Mouse (Mus musculus) frontal cortex, postnatal 10 days (tissue): ENCODE results near the gene Atg7.

ENCODE experiments used
- DNase-seq, 2 experiments: peaks; one replicate each; pipeline ENCODE4 v3.0.0; 2022; ENCODE audit warnings: low spot score in 2 of 2, mixed read lengths in 1 of 2

Atg7 gene

DNA sequence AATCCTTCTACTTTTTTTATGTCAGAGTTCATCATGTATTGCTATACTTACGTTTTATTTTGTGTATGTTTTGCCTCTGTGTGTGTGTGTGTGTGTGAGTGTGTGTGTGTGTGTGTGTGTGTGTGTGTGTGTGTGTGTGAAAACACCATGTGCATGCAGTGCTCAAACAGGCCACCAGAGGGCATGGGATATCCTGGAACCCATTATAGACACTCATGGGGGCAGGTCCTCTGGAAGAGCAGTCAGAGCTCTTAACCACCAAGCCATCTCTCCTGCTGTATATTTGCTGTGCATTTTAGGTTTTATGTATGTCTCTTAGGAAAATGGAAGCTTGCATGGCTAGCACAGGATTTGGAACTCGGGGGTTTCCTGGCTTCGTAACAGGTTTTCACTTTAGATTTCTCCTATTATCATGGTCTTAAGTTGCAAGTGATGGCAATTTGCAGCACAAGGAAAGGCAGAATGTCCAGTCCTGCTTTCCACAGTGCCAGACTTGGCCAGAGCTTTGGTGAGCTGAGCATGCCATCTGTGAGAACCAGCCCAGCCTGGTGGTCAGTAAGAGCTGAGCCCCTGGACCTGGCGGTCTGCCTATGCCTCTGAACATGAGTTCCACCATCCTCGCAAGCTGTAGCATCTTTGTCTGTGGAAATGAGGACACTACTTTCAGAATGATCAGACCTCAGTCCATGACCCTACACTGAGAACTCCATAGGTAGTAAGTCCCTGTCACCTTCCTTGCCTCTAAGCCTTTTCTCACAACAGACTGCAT lies 172.2 kb downstream of the Atg7 start:
- no peak for DNase-seq

GRCm38 (mm10) chr6:114817948-114818347 lies 175.1 kb downstream of the Atg7 start:
- DNase-seq: no peak

- no peak for DNase-seq
Observed at GRCm38 (mm10) chr6:114818471-114818870, 175.6 kb downstream of the Atg7 start.

DNA sequence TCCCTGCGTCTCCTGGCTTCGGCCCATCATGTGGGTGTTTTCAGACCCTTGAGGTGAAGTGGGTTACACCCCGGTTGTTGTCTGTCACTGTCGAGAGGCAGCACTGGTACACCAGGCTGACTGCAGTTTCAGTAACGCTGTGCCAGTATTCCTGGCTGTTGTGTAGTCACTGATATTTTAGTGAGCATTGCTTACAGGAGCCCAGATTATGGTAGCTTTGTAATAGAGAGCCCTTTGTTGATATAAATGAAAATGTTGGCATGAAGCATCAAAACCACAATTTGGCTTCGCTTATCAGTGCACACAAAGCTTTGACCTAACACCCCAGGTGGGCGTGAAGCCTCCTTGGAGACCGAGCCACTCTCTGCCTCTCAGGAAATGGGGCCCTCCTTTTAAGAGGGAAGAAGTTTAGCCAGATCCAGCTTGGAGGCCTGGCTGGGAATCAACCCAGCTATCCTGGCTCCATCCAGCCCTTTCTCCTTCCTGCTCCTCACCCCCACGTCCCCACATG lies 177.1 kb downstream of the Atg7 start:
- DNase-seq: no peak

- no peak for DNase-seq
Observed at GRCm38 (mm10) chr6:114821646-114822045, 178.7 kb downstream of the Atg7 start.

GRCm38 (mm10) chr6:114826889-114827288 lies 184.0 kb downstream of the Atg7 start:
- no peak for DNase-seq

DNA sequence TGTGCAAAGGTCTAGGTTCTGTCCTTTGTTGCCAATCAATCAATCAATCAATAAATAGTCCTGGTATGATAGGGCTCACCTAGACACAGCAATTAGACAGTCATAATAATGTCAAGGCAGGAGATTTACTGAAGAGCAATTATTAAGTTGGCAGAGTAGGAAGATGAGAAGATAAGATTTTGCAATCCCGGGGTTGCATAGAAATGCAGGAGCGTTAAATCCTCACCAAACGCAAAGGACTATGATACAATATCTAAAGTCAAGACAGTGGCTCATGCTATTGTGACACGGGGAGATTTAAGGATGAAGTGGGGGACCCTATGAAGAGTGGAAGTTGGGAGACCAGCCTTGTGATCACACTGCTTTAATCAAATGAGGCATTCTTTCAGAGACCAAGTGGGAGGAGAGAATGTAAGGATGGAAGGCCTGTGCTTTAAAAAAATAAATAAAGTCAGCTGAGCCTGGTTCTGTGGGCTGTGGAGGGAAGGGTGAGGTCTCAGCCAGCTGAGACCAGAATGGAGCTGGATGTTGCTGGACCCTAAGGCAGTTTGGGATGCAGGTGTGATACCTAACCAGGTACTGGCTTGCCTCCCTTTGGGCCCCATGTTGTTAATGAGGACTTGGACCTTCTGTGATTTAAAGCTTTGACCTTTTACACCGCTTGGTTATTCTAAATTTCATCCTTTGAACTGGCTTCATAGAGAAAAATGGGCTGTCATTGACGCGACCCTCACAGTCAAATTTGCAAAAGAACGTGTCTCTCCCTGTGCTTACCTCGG lies 187.0 kb downstream of the Atg7 start:
- no peak for DNase-seq

- no peak for DNase-seq
Observed at GRCm38 (mm10) chr6:114831807-114832206, 188.9 kb downstream of the Atg7 start.

DNA sequence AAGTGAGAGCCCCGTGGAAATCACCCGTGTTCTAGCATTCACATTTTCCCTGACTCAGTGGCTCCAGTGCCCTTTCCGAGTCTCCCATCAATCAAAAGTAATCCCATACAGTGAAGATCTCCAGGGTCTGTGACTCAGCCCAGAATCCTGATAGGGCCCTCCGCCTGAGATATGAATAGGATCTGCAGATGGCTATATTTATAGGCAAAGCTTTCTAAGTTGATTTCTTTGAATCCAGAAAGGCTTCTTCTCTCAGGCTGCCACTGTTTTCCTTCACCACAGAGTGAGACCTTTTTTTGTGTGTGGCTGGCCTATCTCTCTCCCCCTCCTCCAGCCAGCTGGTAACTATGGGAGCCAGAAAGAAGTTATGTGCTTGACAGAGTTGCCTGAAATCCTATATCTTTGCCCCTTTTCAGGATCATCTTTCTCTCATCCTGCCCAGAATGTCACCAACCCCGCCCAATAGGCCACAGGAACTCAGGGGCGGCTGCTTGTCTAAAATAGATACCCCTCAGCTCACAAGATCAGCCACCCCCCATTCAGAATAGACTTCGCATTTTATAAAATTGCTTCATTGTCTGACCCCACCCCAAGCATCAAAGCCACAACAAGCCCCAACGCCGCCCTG lies 190.3 kb downstream of the Atg7 start:
- DNase-seq: no peak

DNA sequence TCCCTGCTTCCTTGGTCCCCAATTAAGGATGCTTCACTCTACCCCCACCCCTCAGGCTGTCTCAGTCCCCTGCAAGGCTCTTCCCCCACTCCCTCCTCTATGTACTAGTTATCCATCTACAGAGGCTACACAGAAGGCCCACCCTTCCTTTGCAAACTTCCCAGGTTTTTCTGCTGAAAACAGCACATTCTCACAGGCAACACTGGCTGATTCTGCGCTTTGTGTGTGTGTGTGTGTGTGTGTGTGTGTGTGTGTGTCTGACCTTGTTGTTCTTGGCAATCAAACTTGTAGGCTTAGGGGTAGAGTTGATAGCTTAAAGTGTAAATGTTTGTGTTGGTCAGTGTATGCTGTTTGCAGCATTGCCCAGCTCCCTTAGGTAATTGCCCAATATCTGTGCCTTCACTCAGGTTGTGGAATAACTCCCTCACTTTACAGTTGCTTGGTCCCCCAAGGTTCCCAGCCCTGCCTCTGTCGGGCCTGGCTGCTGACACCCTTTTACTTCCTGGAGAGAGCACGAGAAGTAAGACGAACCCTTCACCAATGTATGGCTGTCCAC lies 191.0 kb downstream of the Atg7 start:
- DNase-seq: no peak

GRCm38 (mm10) chr6:114835344-114835743 lies 192.4 kb downstream of the Atg7 start:
- no peak for DNase-seq

GRCm38 (mm10) chr6:114835752-114836151 lies 192.9 kb downstream of the Atg7 start:
- DNase-seq: no peak

- DNase-seq: no peak
Observed at GRCm38 (mm10) chr6:114836433-114836832, 193.5 kb downstream of the Atg7 start.

DNA sequence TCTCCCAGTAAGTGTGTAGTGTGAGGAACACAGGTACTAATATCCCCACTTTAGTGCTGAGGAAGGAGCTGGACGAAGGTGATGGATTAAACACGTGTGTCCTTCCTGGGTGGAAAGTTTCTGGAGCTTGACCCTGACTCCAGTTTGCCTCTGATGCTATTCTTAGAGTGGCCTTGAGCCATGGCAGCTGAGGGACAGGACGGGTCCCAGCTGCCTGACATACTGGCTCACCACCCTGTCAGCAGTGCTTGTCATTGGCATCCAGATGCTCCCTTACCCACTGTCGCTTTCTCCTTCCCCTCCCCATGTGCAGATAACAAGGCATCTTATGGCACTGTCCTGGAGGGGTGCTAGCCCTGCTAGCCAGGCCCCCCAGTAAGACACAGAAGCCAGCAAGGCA lies 196.0 kb downstream of the Atg7 start:
- no peak for DNase-seq

- DNase-seq: no peak
Observed at GRCm38 (mm10) chr6:114840012-114840411, 197.1 kb downstream of the Atg7 start.

DNA sequence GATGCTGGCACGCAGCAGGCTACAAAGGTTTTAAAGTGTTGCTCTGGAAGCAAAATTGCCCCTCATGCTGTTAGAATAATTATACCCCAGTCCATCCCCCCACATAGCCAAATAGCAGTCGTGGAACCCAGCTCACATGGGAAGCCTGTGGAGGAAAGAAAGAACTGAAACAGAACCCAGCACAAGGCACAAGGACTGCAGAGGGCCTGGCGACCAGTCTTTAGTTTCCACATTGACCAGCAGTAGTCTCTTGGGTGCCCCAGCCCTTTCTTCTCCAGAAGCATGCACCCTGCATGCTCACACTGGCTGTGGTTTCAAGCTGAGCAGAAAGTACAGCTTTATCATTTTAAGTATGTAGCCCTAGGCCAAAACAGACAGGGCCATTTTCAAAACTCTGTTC lies 199.2 kb downstream of the Atg7 start:
- DNase-seq: no peak

GRCm38 (mm10) chr6:114842863-114843262 lies 200.0 kb downstream of the Atg7 start:
- no peak for DNase-seq

DNA sequence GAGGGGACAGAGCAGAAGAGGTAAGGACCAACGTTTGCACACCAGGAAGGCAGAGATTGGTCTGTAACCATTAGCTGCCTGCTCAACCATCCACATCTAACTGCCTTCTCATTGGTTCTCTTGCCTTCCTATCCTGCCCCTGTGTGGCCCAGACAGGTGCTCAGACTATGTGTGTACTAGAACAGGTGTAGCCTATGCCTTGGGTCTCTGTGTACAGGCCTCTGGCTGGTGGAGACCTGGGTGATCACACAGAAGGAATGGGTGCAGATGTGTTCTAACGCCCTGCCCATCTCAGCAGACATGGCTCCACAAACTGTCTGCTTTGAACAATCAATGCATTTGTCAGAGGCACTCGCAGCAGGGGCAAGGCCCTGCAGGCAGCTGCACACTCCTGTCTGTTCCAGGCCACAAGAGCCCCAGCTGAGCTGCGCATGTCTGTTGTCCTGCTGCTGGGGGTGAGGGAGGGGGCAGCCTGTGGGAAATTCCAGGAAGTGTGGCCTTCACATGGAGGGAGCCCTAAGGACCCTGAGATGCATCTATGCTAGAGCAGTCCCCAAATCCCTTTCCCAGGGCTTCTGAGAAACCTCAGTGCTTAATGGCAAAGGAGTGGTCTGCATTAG lies 203.4 kb downstream of the Atg7 start:
- DNase-seq: no peak

DNA sequence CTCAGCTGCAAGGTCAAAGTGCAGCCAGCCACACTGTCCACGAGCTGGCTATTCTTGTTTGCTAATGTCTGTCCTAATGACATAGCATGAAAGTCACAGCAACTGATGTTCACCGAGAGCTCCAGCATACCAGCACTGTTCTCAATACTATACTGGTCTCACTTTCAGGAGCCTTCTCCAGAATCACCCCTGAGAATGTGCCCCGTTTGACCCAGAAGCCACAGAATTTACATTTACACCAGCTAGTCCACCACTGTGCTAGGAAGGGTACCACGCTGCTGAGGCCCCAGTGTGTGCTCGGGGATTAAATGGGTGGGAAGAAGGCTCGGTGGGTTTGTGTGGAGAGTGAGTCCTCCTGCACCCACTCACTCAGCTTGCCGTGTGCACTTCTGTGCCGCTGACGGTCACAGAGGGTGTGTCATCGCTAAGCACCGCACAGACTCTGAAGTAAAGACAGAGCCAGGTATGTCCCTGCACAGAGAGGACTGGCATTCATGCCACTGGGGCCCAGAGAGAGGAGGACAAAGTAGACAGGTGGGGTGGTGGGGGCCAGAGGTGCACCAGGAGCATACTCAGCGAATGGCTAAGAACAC lies 204.8 kb downstream of the Atg7 start:
- DNase-seq: no peak

- no peak for DNase-seq
Observed at GRCm38 (mm10) chr6:114848761-114849160, 205.9 kb downstream of the Atg7 start.

DNA sequence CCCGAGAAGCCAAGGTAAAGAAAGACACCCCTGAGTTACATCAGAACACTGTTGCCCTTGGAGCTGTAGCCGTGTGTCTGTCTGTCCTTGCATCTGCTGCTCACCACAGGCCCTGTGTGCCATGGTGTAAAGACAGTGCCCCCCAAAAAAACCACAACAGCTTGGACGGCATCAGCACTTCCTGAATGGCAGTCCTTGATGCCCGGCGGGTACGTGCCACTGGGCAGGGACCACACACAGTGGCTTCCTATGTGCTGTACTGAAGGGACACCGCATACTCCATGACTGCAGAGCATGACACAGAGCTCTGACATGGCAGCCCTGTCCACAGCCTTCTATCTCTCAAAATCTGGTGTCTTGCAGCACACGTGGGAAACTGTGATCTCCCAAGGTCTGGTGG lies 206.9 kb downstream of the Atg7 start:
- DNase-seq: no peak
